ENCODE assay signal across 8 mouse cellular contexts in genomic region chr11:19925976-19926842, GRCm38 (mm10). TPM values are rescaled to one million over a fixed set of nuclear protein-coding genes. Genes with fewer than 3 reads are reported as not detected.
DNase-seq lines count a peak whose midpoint lies in the region; ATAC-seq and TF ChIP-seq lines count a peak whose summit lies in the region.

No protein-coding gene starts in this region.

- H3K27ac ChIP-seq in heart, adult 2 months, result peak overlapping the region; percentile 97
- H3K27ac ChIP-seq in neural tube, embryonic 13.5 days (replicated peaks), result peak overlapping the region; percentile 97

- peak; percentile 57; the same call in 1 of the 2 replicates for TF ChIP-seq POLR2A in heart, adult 2 months (IDR thresholded peaks at IDR 0.05; ENCODE audit: insufficient read depth, low read depth, low read length)
- TF ChIP-seq POLR2A in lung, adult 2 months (IDR thresholded peaks at IDR 0.05; ENCODE audit: borderline replicate concordance, extremely low read depth, low read depth, low read length), result no peak

- ATAC-seq in neural tube, embryonic 13.5 days (ENCODE audit: low read depth), result peak; percentile 69

- peaks cover 2% of the 10 kb centered on the region for H3K79me2 ChIP-seq in heart, adult 2 months (replicated peaks; ENCODE audit: control insufficient read depth, insufficient read depth, low read length)

- peak overlapping the region; percentile 100 for H3K4me3 ChIP-seq in E14TG2a.4 (replicated peaks; ENCODE audit: low read length)
- H3K4me3 ChIP-seq in heart, adult 2 months, result peak overlapping the region; percentile 86
- H3K4me3 ChIP-seq in lung, adult 2 months (replicated peaks; ENCODE audit: extremely low read depth, low read depth, low read length), result peak overlapping the region; percentile 95
- peak overlapping the region; percentile 92 for H3K4me3 ChIP-seq in neural tube, embryonic 13.5 days

- H3K27me3 ChIP-seq in E14TG2a.4 (ENCODE audit: insufficient read depth, low read length), result no peaks in the 10 kb centered on the region
- no peaks in the 10 kb centered on the region for H3K27me3 ChIP-seq in heart, adult 2 months (ENCODE audit: control insufficient read depth, insufficient read depth, low read length)
- no peaks in the 10 kb centered on the region for H3K27me3 ChIP-seq in neural tube, embryonic 13.5 days

- peaks cover 45% of the 10 kb centered on the region for H3K36me3 ChIP-seq in E14TG2a.4 (ENCODE audit: insufficient read depth, low read length)
- no peaks in the 10 kb centered on the region for H3K36me3 ChIP-seq in heart, adult 2 months (ENCODE audit: control insufficient read depth, insufficient read depth, low read length)
- H3K36me3 ChIP-seq in neural tube, embryonic 13.5 days, result no peaks in the 10 kb centered on the region

- H3K4me2 ChIP-seq in neural tube, embryonic 13.5 days, result peak overlapping the region; percentile 69

- peak; percentile 64 for DNase-seq in adrenal gland, adult 8-10 months
- peak; percentile 71 for DNase-seq in embryo, embryonic 9.5 days (ENCODE audit: extremely low spot score)
- DNase-seq in heart, adult 2 months, result peak; percentile 72 to 73
- DNase-seq in kidney, adult 11 months, result peak; percentile 53
- peak; percentile 58 for DNase-seq in lung, adult 2 months
- DNase-seq in thymus, postnatal 25 days, result peak; percentile 61

- no peak for TF ChIP-seq CTCF in E14TG2a.4 (conservative IDR thresholded peaks at IDR 0.05; ENCODE audit: low read length)
- no peak for TF ChIP-seq CTCF in heart, adult 2 months (IDR thresholded peaks at IDR 0.05)
- TF ChIP-seq CTCF in lung, adult 2 months (IDR thresholded peaks at IDR 0.05; ENCODE audit: insufficient read depth, low read length), result no peak

- peak; percentile 60; the same call in 1 of the 2 replicates for TF ChIP-seq EP300 in heart, adult 2 months (IDR thresholded peaks at IDR 0.05; ENCODE audit: insufficient read depth, low read depth, low read length)

- intact Hi-C loops in heart, adult 2 months (cut with DNase I), result loop anchor here (1.0 to 2.0 kb wide), 2 partner anchors 37 to 61 kb away; no protein-coding TSS in a partner anchor

- H3K9ac ChIP-seq in heart, adult 2 months (ENCODE audit: low read depth, low read length), result peak overlapping the region; percentile 58
- peak overlapping the region; percentile 97 for H3K9ac ChIP-seq in neural tube, embryonic 13.5 days

- H3K4me1 ChIP-seq in E14TG2a.4 (replicated peaks; ENCODE audit: low read depth, low read length), result peaks cover 78% of the 10 kb centered on the region
- peaks cover 10% of the 10 kb centered on the region for H3K4me1 ChIP-seq in heart, adult 2 months (ENCODE audit: control insufficient read depth, insufficient read depth, low read length)
- peaks cover 7% of the 10 kb centered on the region for H3K4me1 ChIP-seq in lung, adult 2 months (ENCODE audit: control insufficient read depth, insufficient read depth, low read length)
- peaks cover 36% of the 10 kb centered on the region for H3K4me1 ChIP-seq in neural tube, embryonic 13.5 days (replicated peaks)

- no peaks in the 10 kb centered on the region for H3K9me3 ChIP-seq in E14TG2a.4 (ENCODE audit: low read length)
- H3K9me3 ChIP-seq in neural tube, embryonic 13.5 days, result no peaks in the 10 kb centered on the region

- WGBS in heart, adult 2 months, result 8% methylated on average over 15 of the region's 15 CpGs
- 4% methylated on average over 15 of the region's 15 CpGs for WGBS in lung, adult 2 months
- 1% methylated on average over 15 of the region's 15 CpGs for WGBS in neural tube, embryonic 13.5 days

RNA-seq across cellular contexts. Expression of gene Spred2, which starts 2.0 kb away (rescaled TPM):
- total RNA-seq in adrenal gland, adult 8-10 months (2022), result 10 to 100 TPM; 31.6 to 39.9 (median 37.2) TPM
- 10 to 100 TPM; 22.0 to 22.1 TPM for total RNA-seq in heart, adult 2 months (2021)
- polyA plus RNA-seq in heart, adult 2 months (2012; rRNA removed), result 18.5 and 20.6 TPM in 2 replicates
- polyA plus RNA-seq in lung, adult 2 months (2012; rRNA removed), result 24.0 and 24.4 TPM in 2 replicates
- 6.5 and 8.5 TPM in 2 replicates for polyA plus RNA-seq in neural tube, embryonic 13.5 days (2015; fragmentation: Nextera tagmentation; extraction: Ambion mirVana)

Comparison
In these comparisons a context has a peak if more than half of its experiments do, and no peak if none do; other contexts are left out.
1. Peak in every context shown above with its lines: DNase-seq, ATAC-seq, H3K4me3 ChIP-seq and H3K27ac ChIP-seq.